Mouse (Mus musculus) erythroblast, embryonic 14.5 days (primary cell): Measurements from ENCODE around the gene N4bp1.

Source experiments
- GATA1 ChIP-seq: IDR thresholded peaks from 2 replicates; pipeline ENCODE4 v1.6.1; 2012; ENCODE audit warnings: low read length, inconsistent platforms, mixed read lengths
- TAL1 ChIP-seq: IDR thresholded peaks from 3 replicates; pipeline ENCODE4 v1.6.1; 2012; ENCODE audit warnings: low read length, inconsistent platforms, mixed read lengths

DNA sequence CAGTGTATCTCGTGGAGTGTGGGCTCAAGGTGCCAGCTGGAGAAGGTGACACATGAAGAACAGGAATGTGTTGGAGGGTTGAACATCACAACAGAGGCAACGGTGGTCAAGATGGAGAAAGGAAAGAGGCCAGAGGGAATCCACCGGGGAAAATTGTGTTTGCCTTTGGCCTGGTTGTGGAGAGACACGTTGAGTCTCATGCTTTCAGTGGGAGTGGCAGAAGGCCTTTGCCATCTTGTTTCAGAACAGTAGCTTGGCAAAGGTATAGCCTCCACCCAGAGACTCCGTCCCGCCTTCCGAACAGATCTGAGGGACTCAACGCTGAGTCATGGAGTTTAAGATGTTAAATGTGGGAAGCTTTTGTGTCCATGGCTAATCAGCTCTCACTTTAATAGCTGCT is 119.4 kb downstream of the N4bp1 start:
- TF ChIP-seq GATA1 (no peak), TAL1 (no peak)
